Mouse (Mus musculus) ES-E14 (cell line): ENCODE results near the gene Cap2. TPM values are rescaled to one million over a fixed set of nuclear protein-coding genes. Genes with fewer than 3 reads are reported as not detected.

Experiments used
- DNase-seq: peaks from one replicate; pipeline ENCODE4 v3.0.0-alpha.2; 2013; ENCODE audit warnings: low read depth, low spot score
- H3K27ac ChIP-seq: 2 replicates; pipeline ENCODE4 v1.5.1; 2012; ENCODE audit warnings: low read depth, mild to moderate bottlenecking, low read length, moderate library complexity, mixed read lengths; ENCODE audit not compliant: poor library complexity, insufficient read depth, severe bottlenecking
- H3K36me3 ChIP-seq: 2 replicates; pipeline ENCODE4 v1.6.1; 2012; ENCODE audit warnings: mild to moderate bottlenecking, low read length, moderate library complexity, mixed read lengths; ENCODE audit not compliant: control insufficient read depth, poor library complexity, insufficient read depth, severe bottlenecking
- H3K4me1 ChIP-seq, 2 experiments: fragments of 150-350 bp in 1 of 2; sonication (generic) in 1 of 2; 2 replicates each; pipeline ENCODE4 v1.6.1; 2012; ENCODE audit warnings: low read length in 2 of 2, mild to moderate bottlenecking in 1 of 2, mixed read lengths in 1 of 2; ENCODE audit not compliant: control insufficient read depth in 2 of 2, insufficient read depth in 2 of 2, poor library complexity in 1 of 2
- H3K4me3 ChIP-seq, 2 experiments: fragments of 150-350 bp in 1 of 2; sonication (generic) in 1 of 2; 2 replicates each; pipeline ENCODE4 v1.5.1; 2012; ENCODE audit warnings: low read length in 2 of 2, low read depth in 1 of 2, mild to moderate bottlenecking in 1 of 2, mixed read lengths in 1 of 2; ENCODE audit not compliant: insufficient read depth in 1 of 2, poor library complexity in 1 of 2, severe bottlenecking in 1 of 2
- H3K9ac ChIP-seq: 2 replicates; pipeline ENCODE4 v1.6.1; 2012; ENCODE audit warnings: low read depth, mild to moderate bottlenecking, low read length, mixed read lengths; ENCODE audit not compliant: poor library complexity, insufficient read depth, severe bottlenecking
- H3K9me3 ChIP-seq: fragments of 150-350 bp; sonication (generic); 2 replicates; pipeline ENCODE4 v1.6.1; 2012; ENCODE audit warnings: low read depth, mild to moderate bottlenecking, low read length; ENCODE audit not compliant: control insufficient read depth, insufficient read depth
- CHD2 ChIP-seq: IDR thresholded peaks from 2 replicates; pipeline ENCODE4 v1.6.1; 2014; ENCODE audit warnings: mild to moderate bottlenecking, low read depth, low read length, inconsistent platforms
- HCFC1 ChIP-seq: IDR thresholded peaks from 2 replicates; pipeline ENCODE4 v1.6.1; 2012; ENCODE audit warnings: low read length, inconsistent platforms, borderline replicate concordance; ENCODE audit not compliant: insufficient read depth
- MAFK ChIP-seq: IDR thresholded peaks from 2 replicates; pipeline ENCODE4 v1.6.1; 2014; ENCODE audit warnings: mild to moderate bottlenecking, low read depth, low read length, inconsistent platforms; ENCODE audit not compliant: insufficient read depth
- ZC3H11A ChIP-seq: IDR thresholded peaks from 2 replicates; pipeline ENCODE4 v1.6.1; 2012; ENCODE audit warnings: low read depth, mild to moderate bottlenecking, inconsistent platforms, low read length, borderline replicate concordance
- ZNF384 ChIP-seq: IDR thresholded peaks from 2 replicates; pipeline ENCODE4 v1.6.1; 2012; ENCODE audit warnings: low read depth, low read length, inconsistent platforms
- in situ Hi-C, 2 experiments: fragments of 600-800 bp; cut with MboI; formaldehyde crosslinking; loops; one replicate each; pipeline ENCODE4 v1.15.1; 2025; ENCODE audit warnings: low sequenced_read_pairs in 2 of 2, inconsistent platforms in 1 of 2; ENCODE audit not compliant: unreplicated experiment in 2 of 2
- total RNA-seq: library from RNA; depleted of rRNA; stranded (reverse); fragments of 300-350 nt; gene quantifications from 2 replicates; pipeline ENCODE4 v1.2.3, GENCODE M21; 2012

The Cap2 gene
- total RNA-seq, 1 experiment, result 5.1 TPM

DNA sequence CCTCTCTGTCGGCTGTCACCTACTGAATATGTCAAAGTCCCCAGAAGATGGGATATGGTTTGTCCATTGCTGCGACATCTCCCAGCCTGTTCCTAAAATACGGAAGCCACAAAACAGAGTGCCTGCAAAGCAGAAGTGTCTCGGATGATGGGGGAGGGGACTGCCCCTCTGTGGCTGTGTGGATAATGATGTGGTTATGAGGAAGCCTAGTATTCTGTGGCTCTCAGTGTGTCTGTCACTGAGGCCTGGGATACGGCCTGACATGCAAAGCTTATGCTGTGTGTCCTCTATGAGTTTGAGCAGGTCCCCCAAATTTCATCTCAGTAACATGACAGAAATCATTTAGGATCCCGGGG, 132.5 kb downstream of the Cap2 start:
- Histone ChIP-seq H3K4me3 (no peak overlapping the region), H3K27ac (no peak overlapping the region), H3K4me1 (peaks cover 1 to 13% of the 10 kb centered on the region in 2 experiments; a peak in 2 of 4 replicates), H3K9me3 (no peaks in the 10 kb centered on the region), H3K9ac (no peak overlapping the region), H3K36me3 (no peaks in the 10 kb centered on the region)
- in situ Hi-C loops, result loop anchor here in 1 of 2 experiments (25.0 kb wide), 1 partner anchor 322 kb away; no protein-coding TSS in a partner anchor
- TF ChIP-seq MAFK, result no peak
- no peak for TF ChIP-seq HCFC1
- TF ChIP-seq CHD2, result no peak
- no peak for TF ChIP-seq ZNF384
- no peak for TF ChIP-seq ZC3H11A
- no peak for DNase-seq

DNA sequence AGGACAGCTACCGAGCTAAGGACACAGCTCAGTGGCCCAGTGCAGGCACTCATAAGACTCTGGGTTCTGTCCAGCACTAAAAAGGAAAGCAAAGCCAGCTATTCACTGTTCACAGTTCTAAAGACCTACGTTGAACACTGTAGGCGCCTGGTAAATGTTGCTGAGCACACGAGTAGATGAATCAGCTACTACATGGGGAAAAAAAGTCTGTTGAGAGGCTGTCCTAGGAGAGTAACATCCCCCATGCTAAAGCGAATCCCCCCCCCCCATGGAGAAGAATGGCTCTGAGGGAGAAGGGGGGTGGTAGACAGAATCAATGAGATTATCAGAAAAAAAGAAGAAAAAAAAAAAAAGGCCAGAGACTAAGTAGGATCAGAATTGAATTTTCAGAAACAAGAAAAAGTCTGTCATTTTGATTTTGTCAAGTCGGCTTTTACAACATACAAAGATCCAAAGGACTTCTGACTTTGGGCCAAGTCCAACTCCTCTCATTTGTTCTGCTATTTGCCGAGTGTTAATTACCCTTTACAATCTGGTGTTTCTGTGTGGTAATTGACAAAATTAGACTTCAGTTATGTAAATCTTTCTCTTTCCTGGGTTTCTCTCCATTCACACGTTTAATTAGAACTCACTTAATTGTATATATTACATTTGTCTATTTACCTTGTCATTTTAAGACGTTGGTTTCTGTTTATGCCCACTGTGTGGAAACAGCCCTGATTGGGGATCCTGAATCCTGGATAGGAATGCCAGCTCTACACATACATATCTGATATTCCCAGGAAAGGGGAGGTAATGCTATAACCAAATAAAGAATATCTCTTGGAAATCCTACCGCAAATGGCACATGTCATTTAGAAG, 139.2 kb downstream of the Cap2 start:
- TF ChIP-seq ZNF384, result no peak
- TF ChIP-seq CHD2, result no peak
- no peak for DNase-seq
- no peak overlapping the region for H3K4me3 ChIP-seq
- in situ Hi-C loops, result loop anchor here in 1 of 2 experiments (25.0 kb wide), 1 partner anchor 329 kb away; no protein-coding TSS in a partner anchor
- no peaks in the 10 kb centered on the region for H3K36me3 ChIP-seq
- H3K9ac ChIP-seq, result no peak overlapping the region
- H3K4me1 ChIP-seq, result peaks cover 2 to 4% of the 10 kb centered on the region in 2 experiments; a peak in 1 of 4 replicates
- no peak overlapping the region for H3K27ac ChIP-seq
- no peaks in the 10 kb centered on the region for H3K9me3 ChIP-seq

DNA sequence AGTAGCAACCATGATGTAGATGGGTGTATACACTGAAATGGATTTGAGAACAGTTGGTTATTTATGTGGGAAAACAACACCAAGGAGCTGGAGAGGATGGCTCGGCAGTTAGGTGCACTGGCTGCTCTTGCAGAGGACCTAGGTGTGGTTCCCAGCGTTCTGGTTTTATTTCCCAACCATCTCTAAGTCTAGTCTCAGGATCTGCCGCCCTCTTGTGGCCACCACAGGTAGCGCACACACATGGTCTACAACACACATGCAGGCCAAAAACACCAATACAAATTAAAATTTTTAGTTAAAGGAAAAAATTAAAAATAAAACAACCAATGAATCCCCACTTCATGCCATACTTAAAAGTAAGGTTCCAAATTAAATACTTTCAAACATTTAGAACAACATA, 140.7 kb downstream of the Cap2 start:
- TF ChIP-seq HCFC1 (no peak), MAFK (no peak), CHD2 (no peak), ZC3H11A (no peak), ZNF384 (no peak)
- Histone ChIP-seq H3K27ac (no peak overlapping the region), H3K4me3 (no peak overlapping the region), H3K4me1 (peaks cover 2 to 8% of the 10 kb centered on the region in 2 experiments; a peak in 2 of 4 replicates), H3K9ac (no peak overlapping the region), H3K36me3 (no peaks in the 10 kb centered on the region), H3K9me3 (no peaks in the 10 kb centered on the region)
- DNase-seq, result no peak
- in situ Hi-C loops, result loop anchor here in 1 of 2 experiments (25.0 kb wide), 1 partner anchor 330 kb away; no protein-coding TSS in a partner anchor

DNA sequence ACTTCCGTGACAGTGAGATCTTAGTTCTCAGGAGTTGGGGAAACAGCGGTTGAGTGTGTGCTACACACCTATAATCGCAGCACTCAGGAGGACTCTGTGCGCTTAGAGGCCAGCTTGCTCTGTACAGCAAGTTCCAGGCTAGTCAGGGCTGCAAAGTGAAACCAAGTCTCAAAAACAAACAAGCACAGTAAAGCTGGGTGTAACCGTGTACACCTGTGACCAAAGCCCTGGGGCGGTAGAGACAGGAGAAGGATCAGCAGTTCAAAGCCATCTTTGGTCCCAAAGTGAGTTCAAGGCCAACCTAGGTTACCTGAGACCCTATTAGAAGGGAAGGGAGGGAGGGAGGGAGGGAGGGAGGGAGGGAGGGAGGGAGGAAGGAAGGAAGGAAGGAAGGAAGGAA, 142.5 kb downstream of the Cap2 start:
- no peaks in the 10 kb centered on the region for H3K9me3 ChIP-seq
- H3K9ac ChIP-seq, result no peak overlapping the region
- no peaks in the 10 kb centered on the region for H3K36me3 ChIP-seq
- TF ChIP-seq HCFC1, result no peak
- no peak for TF ChIP-seq ZNF384
- no peak for TF ChIP-seq CHD2
- no peak for TF ChIP-seq ZC3H11A
- no peak for TF ChIP-seq MAFK
- in situ Hi-C loops, result loop anchor here in 1 of 2 experiments (25.0 kb wide), 1 partner anchor 332 kb away; no protein-coding TSS in a partner anchor
- H3K4me3 ChIP-seq, result no peak overlapping the region
- H3K4me1 ChIP-seq, result peaks cover 2 to 8% of the 10 kb centered on the region in 2 experiments; a peak in 2 of 4 replicates
- no peak overlapping the region for H3K27ac ChIP-seq
- DNase-seq, result no peak
